Mouse (Mus musculus) testis, adult 2 months (tissue): ENCODE data around the gene Colgalt2.

Source experiments
- CTCF ChIP-seq: fragments of 200-500 bp; IDR thresholded peaks from 2 replicates; pipeline ENCODE4 v1.5.1; 2012; ENCODE audit warnings: low read depth, mild to moderate bottlenecking, inconsistent platforms, low read length, moderate library complexity; ENCODE audit not compliant: control insufficient read depth, insufficient read depth, insufficient replicate concordance
- POLR2A ChIP-seq: fragments of 200-500 bp; IDR thresholded peaks from 2 replicates; pipeline ENCODE4 v1.6.1; 2012; ENCODE audit warnings: low read depth, mild to moderate bottlenecking, inconsistent platforms, low read length, moderate library complexity; ENCODE audit not compliant: control insufficient read depth

DNA sequence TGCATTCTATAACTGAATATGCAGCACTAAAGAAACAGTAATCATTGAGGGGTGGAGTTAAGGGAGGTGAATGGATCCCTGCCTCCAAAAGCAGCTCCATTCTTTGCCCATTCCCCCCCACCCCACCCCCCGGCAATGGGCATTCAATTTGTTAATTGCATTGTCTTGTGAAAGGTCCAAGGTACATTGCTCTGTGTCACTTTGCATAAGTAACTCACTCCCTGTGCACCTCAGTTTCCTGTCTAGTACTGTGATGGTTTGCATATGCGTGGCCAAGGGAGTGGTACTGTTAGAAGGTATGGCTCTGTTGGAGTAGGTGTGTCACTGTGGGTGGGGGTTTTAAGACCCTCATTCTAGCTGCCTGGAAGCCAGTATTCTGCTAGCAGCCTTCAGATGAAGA is 13.5 kb downstream of the Colgalt2 start:
- TF ChIP-seq CTCF (no peak), POLR2A (no peak)
